Mouse (Mus musculus) midbrain, embryonic 10.5 days (tissue): ENCODE measurements around the gene Erp29. TPM values are rescaled to one million over a fixed set of nuclear protein-coding genes. Genes with fewer than 3 reads are reported as not detected.

Source experiments
- DNase-seq: peaks from one replicate; pipeline ENCODE4 v3.0.0-alpha.2; 2017; ENCODE audit warnings: low spot score
- H3K27ac ChIP-seq: fragments of 300-500 bp; sonication (generic); replicated peaks from 2 replicates; pipeline ENCODE4 v1.5.1; 2016; ENCODE audit warnings: mild to moderate bottlenecking
- H3K27me3 ChIP-seq: fragments of 300-500 bp; sonication (generic); 2 replicates; pipeline ENCODE4 v1.6.1; 2016; ENCODE audit warnings: low read depth, mild to moderate bottlenecking; ENCODE audit not compliant: poor library complexity, severe bottlenecking
- H3K36me3 ChIP-seq: fragments of 300-500 bp; sonication (generic); 2 replicates; pipeline ENCODE4 v1.6.1; 2016; ENCODE audit warnings: mild to moderate bottlenecking, moderate library complexity
- H3K4me1 ChIP-seq: fragments of 300-500 bp; sonication (generic); 2 replicates; pipeline ENCODE4 v1.6.1; 2016
- H3K4me3 ChIP-seq: fragments of 300-500 bp; sonication (generic); 2 replicates; pipeline ENCODE4 v1.5.1; 2016; ENCODE audit warnings: mild to moderate bottlenecking, moderate library complexity
- H3K9me3 ChIP-seq: fragments of 300-500 bp; sonication (generic); replicated peaks from 2 replicates; pipeline ENCODE4 v1.6.1; 2016; ENCODE audit warnings: mild to moderate bottlenecking
- WGBS: fragments of 180-500 bp; shearing (Covaris S2); methylation state at CpG from one replicate; pipeline ENCODE4 v1.1.7; 2016; 5-methylcytosine and 5-hydroxymethylcytosine counted together
- polyA plus RNA-seq: library from polyadenylated mRNA; unstranded; fragments of >200 nt; fragmentation: Nextera tagmentation; extraction: Ambion mirVana; gene quantifications from 2 replicates; pipeline ENCODE4 v1.2.1, GENCODE M21; 2016

Erp29 gene
- polyA plus RNA-seq, 1 experiment from 2014 or later = 156 TPM

GRCm38 (mm10) chr5:121383857-121384756 lies 68.2 kb downstream of the Erp29 start:
- Histone ChIP-seq H3K4me3 (peak overlapping the region; percentile 72), H3K9me3 (peaks cover 6% of the 10 kb centered on the region; the same call in 1 of the 2 replicates), H3K27me3 (peaks cover 17% of the 10 kb centered on the region), H3K36me3 (peaks cover 42% of the 10 kb centered on the region), H3K4me1 (peaks cover 23% of the 10 kb centered on the region), H3K27ac (peak overlapping the region; percentile 88; the same call in 1 of the 2 replicates)
- DNase-seq = no peak
- 75% methylated on average over 10 of the region's 10 CpGs for WGBS

GRCm38 (mm10) chr5:121380692-121381091 lies 71.6 kb downstream of the Erp29 start:
- peaks cover 13% of the 10 kb centered on the region for H3K4me1 ChIP-seq
- WGBS = 94% methylated on average over 2 of the region's 2 CpGs
- no peak overlapping the region for H3K4me3 ChIP-seq
- no peaks in the 10 kb centered on the region for H3K27me3 ChIP-seq
- peaks cover 6% of the 10 kb centered on the region; the same call in 1 of the 2 replicates for H3K9me3 ChIP-seq
- peaks cover 75% of the 10 kb centered on the region for H3K36me3 ChIP-seq
- H3K27ac ChIP-seq = no peak overlapping the region
- DNase-seq = no peak

- H3K36me3 ChIP-seq = peaks cover 92% of the 10 kb centered on the region
- H3K27ac ChIP-seq = no peak overlapping the region
- H3K27me3 ChIP-seq = no peaks in the 10 kb centered on the region
- no peak overlapping the region for H3K4me3 ChIP-seq
- H3K4me1 ChIP-seq = peaks cover 2% of the 10 kb centered on the region; the same call in 1 of the 2 replicates
- DNase-seq = no peak
- WGBS = 93% methylated on average over 13 of the region's 13 CpGs
- peaks cover 6% of the 10 kb centered on the region; the same call in 1 of the 2 replicates for H3K9me3 ChIP-seq
Measured at GRCm38 (mm10) chr5:121378678-121379256, 73.5 kb downstream of the Erp29 start.

Other genes with a start within 250 kb of the Erp29 start
- 565 and 656 TPM in 2 replicates for gene Rpl6, start 248.0 kb downstream of the Erp29 start, polyA plus RNA-seq
- 3.9 and 5.7 TPM in 2 replicates for gene Hectd4, start 232.3 kb downstream of the Erp29 start, polyA plus RNA-seq
- 72.8 and 86.5 TPM in 2 replicates for gene Trafd1, start 66.9 kb downstream of the Erp29 start, polyA plus RNA-seq
- gene Naa25, start 54.6 kb downstream of the Erp29 start, polyA plus RNA-seq = 52.9 and 54.7 TPM in 2 replicates
- gene Tmem116, start 613 bp downstream of the Erp29 start, polyA plus RNA-seq = 1.4 TPM in 2 replicates
- gene Adam1b, start 50.9 kb upstream of the Erp29 start, polyA plus RNA-seq = 0.04 TPM in 1 of 2 replicates, not detected in the other
- 1.4 and 1.8 TPM in 2 replicates for gene Adam1a, start 93.0 kb upstream of the Erp29 start, polyA plus RNA-seq
- gene Gm42878, start 93.0 kb upstream of the Erp29 start, polyA plus RNA-seq = not detected in 2 replicates
- 45.5 and 49.4 TPM in 2 replicates for gene Mapkapk5, start 93.4 kb upstream of the Erp29 start, polyA plus RNA-seq
- 104 and 111 TPM in 2 replicates for gene Aldh2, start 141.3 kb upstream of the Erp29 start, polyA plus RNA-seq
- gene Acad12, start 166.4 kb upstream of the Erp29 start, polyA plus RNA-seq = 2.1 TPM in 2 replicates
- gene Acad10, start 208.0 kb upstream of the Erp29 start, polyA plus RNA-seq = 3.7 and 3.9 TPM in 2 replicates
- 40.4 and 44.8 TPM in 2 replicates for gene Brap, start 208.1 kb upstream of the Erp29 start, polyA plus RNA-seq